Mouse (Mus musculus) hindbrain, embryonic 15.5 days (tissue): ENCODE results near the gene Sec14l2. TPM values are rescaled to one million over a fixed set of nuclear protein-coding genes. Genes with fewer than 3 reads are reported as not detected.

Experiments
- ATAC-seq: fragments of 200-750 bp; cut with Nextera tagmentation; 2 replicates; pipeline ENCODE4 v1.8.0; 2017; ENCODE audit warnings: low read depth, moderate number of reproducible peaks, moderate TSS enrichment; ENCODE audit not compliant: low FRiP score
- H3K27ac ChIP-seq: fragments of 300-500 bp; sonication (generic); replicated peaks from 2 replicates; pipeline ENCODE4 v1.5.1; 2015; ENCODE audit warnings: mild to moderate bottlenecking, inconsistent platforms
- H3K27me3 ChIP-seq: fragments of 300-500 bp; sonication (generic); 2 replicates; pipeline ENCODE4 v1.6.1; 2015; ENCODE audit warnings: control low read depth, inconsistent platforms
- H3K36me3 ChIP-seq: fragments of 300-500 bp; sonication (generic); 2 replicates; pipeline ENCODE4 v1.6.1; 2015; ENCODE audit warnings: control low read depth, inconsistent platforms
- H3K4me1 ChIP-seq: fragments of 300-500 bp; sonication (generic); replicated peaks from 2 replicates; pipeline ENCODE4 v1.6.1; 2015; ENCODE audit warnings: control low read depth, inconsistent platforms
- H3K4me2 ChIP-seq: fragments of 300-500 bp; sonication (generic); 2 replicates; pipeline ENCODE4 v1.6.1; 2015; ENCODE audit warnings: moderate library complexity, mild to moderate bottlenecking, inconsistent platforms
- H3K4me3 ChIP-seq: fragments of 300-500 bp; sonication (generic); 2 replicates; pipeline ENCODE4 v1.5.1; 2015; ENCODE audit warnings: mild to moderate bottlenecking, inconsistent platforms
- H3K9ac ChIP-seq: fragments of 300-500 bp; sonication (generic); 2 replicates; pipeline ENCODE4 v1.6.1; 2015; ENCODE audit warnings: inconsistent platforms
- H3K9me3 ChIP-seq: fragments of 300-500 bp; sonication (generic); 2 replicates; pipeline ENCODE4 v1.6.1; 2016; ENCODE audit warnings: control low read depth, inconsistent platforms
- WGBS: fragments of 180-500 bp; shearing (Covaris S2); methylation state at CpG from one replicate; pipeline ENCODE4 v1.1.7; 2015; 5-methylcytosine and 5-hydroxymethylcytosine counted together
- microRNA-seq: library from miRNA; unstranded; fragments of <30 nt; microRNA quantifications from one replicate; pipeline ENCODE4, GENCODE M21; 2016
- polyA plus RNA-seq: library from polyadenylated mRNA; unstranded; fragments of >200 nt; fragmentation: Nextera tagmentation; extraction: Ambion mirVana; gene quantifications from 2 replicates; pipeline ENCODE4 v1.2.1, GENCODE M21; 2015

Sec14l2 gene
- polyA plus RNA-seq, 1 experiment from 2014 or later = 6.1 TPM

DNA sequence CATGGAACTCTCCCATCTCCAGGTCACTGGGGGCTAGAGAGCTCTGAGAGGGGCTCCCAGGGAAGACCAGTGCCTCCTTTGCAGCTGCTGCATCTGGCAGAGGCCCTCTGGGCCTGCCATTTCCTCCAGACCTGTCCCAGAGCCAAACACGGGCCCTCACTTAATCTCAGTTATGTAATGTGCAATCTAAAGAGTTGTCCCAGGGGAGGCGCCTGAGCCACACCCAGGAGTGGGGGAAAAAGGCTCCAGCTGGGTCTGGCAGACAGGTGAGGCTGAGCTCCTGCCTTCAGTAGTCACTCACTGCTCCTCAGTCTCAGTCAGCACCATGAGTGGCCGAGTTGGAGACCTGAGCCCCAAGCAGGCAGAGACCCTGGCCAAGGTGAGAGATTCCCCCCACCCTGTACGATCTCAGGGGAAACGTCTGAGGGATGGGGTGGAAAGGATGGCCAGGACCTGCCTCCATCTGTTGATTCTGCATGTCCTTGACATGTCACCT is 58.5 kb downstream of the Sec14l2 start, which contains the start of gene Sec14l3:
Gene Sec14l3, plus strand, starts transcription at position 215 of the 496 bp plus-strand sequence.
- Histone ChIP-seq H3K9me3 (no peaks in the 10 kb centered on the region), H3K4me1 (no peaks in the 10 kb centered on the region), H3K27ac (no peak within 1 kb of the TSS), H3K36me3 (no peaks in the 10 kb centered on the region), H3K27me3 (no peaks in the 10 kb centered on the region), H3K4me2 (no peak within 1 kb of the TSS), H3K9ac (no peak within 1 kb of the TSS), H3K4me3 (no peak within 1 kb of the TSS)
- 77% methylated on average over 5 of the region's 5 CpGs for WGBS
- ATAC-seq = no peak

DNA sequence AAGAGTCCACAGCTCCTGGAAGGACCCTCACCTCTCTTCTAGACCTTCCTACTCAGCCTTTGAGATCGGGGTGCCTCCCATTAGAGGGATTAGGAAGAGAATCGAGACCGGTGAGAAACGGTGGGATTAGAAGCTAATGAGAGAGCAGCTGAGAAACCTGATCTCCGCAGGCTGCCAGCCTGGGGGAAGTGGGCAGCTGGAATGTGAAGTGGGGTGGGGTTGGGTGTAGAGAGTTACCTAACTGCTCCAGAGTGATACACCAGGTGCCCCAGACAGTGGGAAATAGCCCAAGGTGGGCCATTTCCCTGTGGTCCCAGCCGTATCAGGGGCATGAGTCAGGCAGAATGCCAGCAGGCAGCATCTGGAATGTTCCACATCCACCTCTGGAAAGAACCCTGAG is 60.2 kb downstream of the Sec14l2 start:
- Histone ChIP-seq H3K9ac (no peak overlapping the region), H3K4me3 (no peak overlapping the region), H3K36me3 (no peaks in the 10 kb centered on the region), H3K27ac (no peak overlapping the region), H3K27me3 (no peaks in the 10 kb centered on the region), H3K9me3 (no peaks in the 10 kb centered on the region), H3K4me1 (no peaks in the 10 kb centered on the region), H3K4me2 (no peak overlapping the region)
- no peak for ATAC-seq
- 72% methylated on average over 6 of the region's 6 CpGs for WGBS

DNA sequence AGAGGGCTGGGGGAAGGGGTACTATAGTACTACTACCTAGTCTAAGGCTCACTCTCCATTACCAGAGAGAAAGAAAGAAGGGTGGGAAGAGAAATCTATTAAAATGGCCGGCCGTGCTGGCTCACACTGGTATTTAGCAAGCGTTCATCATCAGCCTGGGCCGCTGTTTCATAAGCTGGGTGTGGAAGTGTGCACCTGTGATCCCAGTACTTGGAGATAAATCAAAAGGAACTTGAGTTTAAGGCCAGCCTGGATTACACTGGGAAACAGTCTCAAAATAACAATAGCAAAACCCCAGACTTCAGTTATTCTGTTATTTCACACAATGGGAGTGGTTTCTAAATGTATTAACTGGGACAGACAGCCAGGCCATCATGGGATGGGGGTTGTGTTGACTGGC is 60.7 kb downstream of the Sec14l2 start:
- Histone ChIP-seq H3K4me2 (no peak overlapping the region), H3K9me3 (no peaks in the 10 kb centered on the region), H3K27me3 (no peaks in the 10 kb centered on the region), H3K4me3 (no peak overlapping the region), H3K4me1 (no peaks in the 10 kb centered on the region), H3K9ac (no peak overlapping the region), H3K27ac (no peak overlapping the region), H3K36me3 (no peaks in the 10 kb centered on the region)
- no peak for ATAC-seq
- 93% methylated on average over 4 of the region's 4 CpGs for WGBS

DNA sequence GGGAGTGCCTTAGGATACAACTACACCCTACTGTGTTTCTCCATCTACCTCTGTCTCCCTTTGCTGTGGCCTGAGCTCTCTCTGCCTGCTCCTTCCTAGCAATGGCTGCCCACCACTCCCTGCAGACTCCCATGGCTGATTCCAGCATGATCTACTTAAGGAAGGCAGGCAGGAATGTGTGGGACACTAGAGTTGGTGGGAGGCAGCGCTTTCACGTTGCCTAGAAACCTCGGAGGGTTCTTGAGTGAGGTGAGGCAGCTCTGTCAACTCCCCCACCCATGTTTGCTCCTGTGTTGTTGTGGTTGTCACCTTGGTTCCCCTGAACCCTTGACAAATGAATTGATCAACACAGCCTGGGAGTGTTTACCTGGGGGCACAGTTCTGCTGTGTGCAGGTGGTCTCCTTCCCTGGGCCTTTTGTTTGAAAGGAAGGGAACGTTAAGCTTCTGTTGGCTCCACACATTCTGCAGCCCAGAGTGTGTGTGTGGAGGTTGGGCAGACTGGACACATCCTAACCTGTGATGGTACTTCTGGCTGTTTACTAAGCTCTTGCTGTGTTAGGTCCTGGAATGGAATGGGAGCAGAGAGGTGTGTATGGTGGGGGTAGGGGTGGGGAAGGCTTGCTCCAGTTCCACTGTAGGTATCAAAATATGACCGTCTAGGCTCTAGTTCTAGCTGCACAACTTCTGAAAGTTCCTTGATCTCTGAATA is 62.2 kb downstream of the Sec14l2 start:
- 82% methylated on average over 5 of the region's 5 CpGs for WGBS
- Histone ChIP-seq H3K27ac (no peak overlapping the region), H3K9ac (no peak overlapping the region), H3K4me1 (no peaks in the 10 kb centered on the region), H3K4me3 (no peak overlapping the region), H3K9me3 (no peaks in the 10 kb centered on the region), H3K27me3 (no peaks in the 10 kb centered on the region), H3K36me3 (no peaks in the 10 kb centered on the region), H3K4me2 (no peak overlapping the region)
- no peak for ATAC-seq

DNA sequence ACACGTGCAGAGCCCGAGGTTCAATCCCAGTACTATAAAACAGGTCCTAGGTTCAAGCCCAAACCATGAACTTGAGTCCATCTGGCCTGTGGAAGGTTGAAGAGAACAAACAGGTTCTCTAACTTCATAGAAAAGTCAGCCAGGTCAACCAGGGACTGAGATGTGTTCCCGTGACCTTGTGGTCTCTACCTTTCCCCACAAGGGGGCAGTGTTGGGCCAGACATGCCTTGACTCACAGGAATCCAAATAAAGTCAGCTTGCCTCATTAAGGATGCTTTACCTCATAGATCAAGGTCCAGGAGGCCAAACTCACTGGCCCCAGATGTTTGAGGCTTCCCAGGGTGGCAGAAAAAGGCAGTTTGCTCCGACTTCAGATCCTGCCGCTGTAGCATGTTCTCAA is 69.6 kb downstream of the Sec14l2 start:
- Histone ChIP-seq H3K4me3 (no peak overlapping the region), H3K9me3 (no peaks in the 10 kb centered on the region), H3K36me3 (no peaks in the 10 kb centered on the region), H3K4me1 (no peaks in the 10 kb centered on the region), H3K27me3 (no peaks in the 10 kb centered on the region), H3K27ac (no peak overlapping the region), H3K4me2 (no peak overlapping the region), H3K9ac (no peak overlapping the region)
- WGBS = 18% methylated on average over 5 of the region's 5 CpGs
- ATAC-seq = no peak

DNA sequence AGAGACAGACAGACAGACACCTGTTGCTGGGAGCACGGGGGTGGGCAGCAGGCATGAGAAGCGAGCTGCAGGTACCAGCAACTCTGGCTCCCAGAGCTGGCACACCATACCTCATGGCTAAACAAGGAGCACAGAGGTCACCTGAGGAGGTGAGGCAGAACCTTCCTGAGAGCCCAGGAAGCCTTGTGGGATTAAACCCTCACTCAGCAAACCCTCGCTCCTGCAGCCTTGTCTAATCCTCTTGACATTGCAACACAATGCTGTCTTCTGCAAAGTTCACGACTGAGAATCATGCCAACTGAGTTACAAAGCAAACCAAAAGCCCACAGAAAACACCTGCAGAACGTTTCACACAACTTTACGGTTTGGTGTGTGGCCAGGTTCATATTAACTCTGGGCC is 74.8 kb downstream of the Sec14l2 start:
- Histone ChIP-seq H3K36me3 (no peaks in the 10 kb centered on the region), H3K4me3 (no peak overlapping the region), H3K9ac (no peak overlapping the region), H3K4me2 (no peak overlapping the region), H3K27ac (no peak overlapping the region), H3K4me1 (no peaks in the 10 kb centered on the region), H3K9me3 (no peaks in the 10 kb centered on the region), H3K27me3 (no peaks in the 10 kb centered on the region)
- ATAC-seq = no peak
- WGBS = 90% methylated on average over 6 of the region's 6 CpGs

DNA sequence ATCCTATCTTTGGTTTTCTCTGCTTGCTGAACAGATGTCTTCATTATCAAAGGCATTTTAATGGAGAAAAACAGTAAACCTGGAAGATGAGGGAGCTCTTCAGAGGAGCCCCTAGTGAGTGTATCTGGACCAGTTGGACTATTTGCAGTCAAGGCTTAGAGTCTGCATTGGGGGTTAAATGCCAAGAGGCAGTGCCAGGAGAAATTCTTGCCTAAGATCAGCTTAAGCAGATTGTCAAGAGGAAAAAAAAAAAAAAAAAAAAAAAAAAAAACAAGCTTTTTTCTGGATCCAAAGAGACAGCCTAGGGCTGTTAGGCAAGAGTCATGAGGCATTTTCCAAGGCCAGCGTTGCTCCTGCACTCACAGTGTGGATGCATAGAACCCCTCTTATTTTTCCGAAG is 75.4 kb downstream of the Sec14l2 start:
- Histone ChIP-seq H3K9ac (no peak overlapping the region), H3K9me3 (no peaks in the 10 kb centered on the region), H3K27ac (no peak overlapping the region), H3K36me3 (no peaks in the 10 kb centered on the region), H3K27me3 (no peaks in the 10 kb centered on the region), H3K4me1 (no peaks in the 10 kb centered on the region), H3K4me2 (no peak overlapping the region), H3K4me3 (no peak overlapping the region)
- ATAC-seq = no peak
- WGBS = 93% methylated on average over 2 of the region's 2 CpGs

Small RNA genes within 50 kb of the gene (microRNA-seq; reads per million reads assigned to microRNA genes)
- 5.9 reads per million, percentile 23 among the genes with 10 or more reads in this experiment for gene Mir3060

Other genes starting within 250 kb of the Sec14l2 start
- 0.43 and 0.53 TPM in 2 replicates for gene 4921536K21Rik, start 228.3 kb downstream of the Sec14l2 start, polyA plus RNA-seq
- 28.4 and 33.1 TPM in 2 replicates for gene Dusp18, start 228.2 kb downstream of the Sec14l2 start, polyA plus RNA-seq
- gene Slc35e4, start 208.8 kb downstream of the Sec14l2 start, polyA plus RNA-seq = 17.3 and 20.3 TPM in 2 replicates
- gene Tcn2, start 191.3 kb downstream of the Sec14l2 start, polyA plus RNA-seq = 27.2 and 28.3 TPM in 2 replicates
- gene Pes1, start 159.4 kb downstream of the Sec14l2 start, polyA plus RNA-seq = 55.2 and 57.5 TPM in 2 replicates
- gene 4930556J24Rik, start 146.6 kb downstream of the Sec14l2 start, polyA plus RNA-seq = 0.13 TPM in 1 of 2 replicates, not detected in the other
- gene Gal3st1, start 139.8 kb downstream of the Sec14l2 start, polyA plus RNA-seq = 9.5 and 9.8 TPM in 2 replicates
- not detected in 2 replicates for gene Sec14l4, start 92.0 kb downstream of the Sec14l2 start, polyA plus RNA-seq
- 0.39 and 0.86 TPM in 2 replicates for gene Sec14l3, start 58.6 kb downstream of the Sec14l2 start, polyA plus RNA-seq
- gene Mtfp1, start 28.0 kb downstream of the Sec14l2 start, polyA plus RNA-seq = 10.7 and 12.3 TPM in 2 replicates
- 46.4 and 48.7 TPM in 2 replicates for gene Rnf215, start 11.8 kb upstream of the Sec14l2 start, polyA plus RNA-seq
- 8.3 and 10.0 TPM in 2 replicates for gene Ccdc157, start 36.9 kb upstream of the Sec14l2 start, polyA plus RNA-seq
- gene Sf3a1, start 36.9 kb upstream of the Sec14l2 start, polyA plus RNA-seq = 46.5 and 52.9 TPM in 2 replicates
- 36.3 and 38.1 TPM in 2 replicates for gene Tbc1d10a, start 63.4 kb upstream of the Sec14l2 start, polyA plus RNA-seq
- gene Castor1, start 94.8 kb upstream of the Sec14l2 start, polyA plus RNA-seq = 4.6 and 5.3 TPM in 2 replicates
- not detected in 2 replicates for gene Osm, start 113.0 kb upstream of the Sec14l2 start, polyA plus RNA-seq
- 0.08 TPM in 1 of 2 replicates, not detected in the other for gene Lif, start 134.1 kb upstream of the Sec14l2 start, polyA plus RNA-seq